Mouse (Mus musculus) spleen, embryonic (tissue): ENCODE data around the gene Slc22a22.
"Not testable (repeated sequence)": the region's sequence is repeated elsewhere in the genome, so short reads cannot be mapped to it uniquely, and the experiment has no call there.

Source experiments
- CTCF ChIA-PET: fragments of 350-600 bp; sonication (Branson Sonifier 250); formaldehyde crosslinking; loops from one replicate; lab custom pipeline; 2022; lab: Charles Lee

Slc22a22 gene

DNA sequence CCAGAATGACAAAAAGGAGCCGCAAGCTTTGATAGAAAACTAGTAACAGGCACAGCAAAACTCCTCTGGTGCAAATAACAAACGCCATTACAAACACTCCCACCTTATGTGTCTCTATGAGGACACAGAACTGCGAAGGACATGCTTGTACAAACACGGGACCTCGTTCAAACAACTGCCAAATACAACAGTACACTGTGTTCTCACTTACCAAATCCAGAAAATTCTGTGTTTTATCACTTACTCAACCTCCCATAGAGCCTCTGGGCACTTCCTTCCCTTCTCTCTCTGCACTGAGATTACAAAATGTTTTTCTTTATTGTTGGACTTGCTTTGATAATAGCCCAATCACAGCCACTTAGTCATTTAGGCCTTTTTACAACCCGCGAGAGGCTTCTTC, 97.0 kb downstream of the Slc22a22 start:
- CTCF ChIA-PET: no interaction called here

DNA sequence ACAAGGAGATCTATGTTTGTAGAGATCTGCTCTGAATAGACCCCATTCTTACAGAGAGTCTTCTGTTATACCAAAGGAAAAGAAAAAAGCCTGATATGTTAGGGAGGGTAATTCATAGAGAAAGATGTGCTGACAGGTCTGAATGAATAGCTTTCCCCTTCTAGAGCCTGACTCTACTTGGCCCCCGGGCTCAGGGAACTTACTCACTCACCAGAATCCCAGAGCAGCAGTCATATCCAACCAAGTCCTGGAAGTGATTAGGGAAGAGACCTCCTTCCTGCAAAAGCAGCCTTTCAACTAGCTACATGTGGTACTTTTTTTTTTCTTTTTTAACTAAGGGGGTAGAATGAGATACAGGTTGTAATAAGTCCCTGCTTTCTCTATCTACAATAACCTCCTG, 111.0 kb downstream of the Slc22a22 start:
- CTCF ChIA-PET: no interaction called here

DNA sequence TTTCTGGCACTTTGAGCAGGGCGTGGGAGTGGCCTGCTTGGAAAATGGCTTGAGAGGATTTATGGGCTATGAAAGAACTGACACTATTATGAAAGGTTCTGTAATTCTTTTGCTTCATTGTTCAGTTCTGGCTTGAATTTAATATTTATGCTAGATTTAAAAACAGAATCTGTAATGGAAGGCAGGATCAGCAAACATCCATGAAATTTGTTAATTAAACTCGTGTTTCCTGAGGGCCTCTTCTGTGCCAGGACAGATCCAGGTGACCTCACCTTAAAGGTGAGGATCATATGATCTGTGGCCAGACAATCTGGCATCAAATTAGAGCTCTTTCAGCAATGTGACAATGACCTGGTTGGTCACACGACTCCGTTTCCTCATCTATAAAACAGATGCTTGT, 122.1 kb downstream of the Slc22a22 start:
- CTCF ChIA-PET: no interaction called here

DNA sequence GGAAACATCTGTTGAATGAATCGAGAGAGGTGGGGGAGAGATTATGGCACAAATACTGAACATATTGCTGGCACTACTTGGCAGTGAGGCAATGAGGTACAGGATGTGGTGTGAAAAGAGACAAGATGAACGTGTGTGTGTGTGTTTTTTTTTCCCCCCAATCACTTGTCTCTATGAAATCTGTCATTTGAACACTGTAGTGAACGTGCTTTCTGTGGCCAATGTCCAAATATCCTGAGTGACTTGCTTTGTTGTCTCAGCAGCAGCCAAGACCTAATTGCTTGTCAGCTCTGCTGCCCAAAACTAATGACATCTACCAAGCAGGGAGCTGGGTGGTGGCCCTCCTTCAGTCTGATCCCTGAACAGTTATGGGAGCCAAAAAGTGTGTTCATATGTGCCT, 136.9 kb downstream of the Slc22a22 start:
- CTCF ChIA-PET: no interaction called here

DNA sequence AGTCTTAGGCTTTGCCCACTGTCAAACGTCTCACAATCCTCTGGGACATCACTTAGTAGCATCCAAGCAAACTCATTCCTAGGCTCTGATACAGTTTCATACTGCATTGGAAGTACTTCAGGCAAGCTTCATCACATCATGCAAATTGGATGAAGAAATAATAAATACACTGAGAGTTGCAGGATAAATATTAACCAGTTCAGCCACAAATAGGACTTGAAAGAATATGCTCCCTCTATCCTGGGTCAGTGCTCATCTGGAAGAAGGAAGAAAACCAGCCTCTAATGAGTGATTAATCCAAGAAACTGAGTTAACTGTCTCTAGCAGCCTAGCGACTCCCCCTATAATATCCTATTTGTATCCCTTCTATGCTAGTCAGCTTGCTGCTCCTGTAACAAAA, 146.1 kb downstream of the Slc22a22 start:
- CTCF ChIA-PET: no interaction called here

DNA sequence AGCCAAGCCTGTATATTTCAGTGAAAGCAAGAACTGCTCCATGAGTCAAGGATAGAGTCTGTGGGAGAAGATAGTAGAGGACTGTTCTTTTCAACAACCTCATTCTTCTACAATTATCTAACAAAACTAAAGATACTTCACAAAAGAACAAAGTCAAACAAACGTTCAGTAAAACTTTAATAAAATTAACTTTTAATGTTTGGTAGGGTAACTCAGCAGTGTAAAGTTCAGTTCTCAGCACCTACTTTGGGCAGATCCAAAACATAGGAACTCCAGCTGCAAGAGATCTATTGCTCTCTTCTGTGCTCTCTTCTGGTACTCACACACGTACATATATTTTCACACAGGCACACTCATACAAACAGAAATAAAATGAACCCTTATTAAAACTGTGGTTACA, 159.4 kb downstream of the Slc22a22 start:
- CTCF ChIA-PET: no interaction called here

DNA sequence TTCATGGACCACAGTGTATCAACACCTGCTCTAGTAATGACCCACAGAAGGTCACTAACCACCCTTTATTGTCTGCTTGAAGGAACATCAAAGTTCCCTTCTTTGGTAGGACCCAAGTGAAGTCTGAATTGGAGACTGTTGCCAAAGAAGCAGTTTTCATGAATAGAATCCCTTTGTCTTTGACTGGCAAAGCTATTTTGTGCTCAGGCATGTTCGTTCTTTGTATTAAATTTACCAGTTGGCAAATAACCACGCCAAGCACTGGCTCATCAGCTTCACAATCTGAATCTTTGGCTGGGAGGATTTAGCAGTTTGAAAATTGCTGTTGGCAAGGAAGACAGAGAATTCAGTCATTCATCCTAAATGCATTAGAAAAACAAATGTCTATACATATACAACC, 160.9 kb downstream of the Slc22a22 start:
- CTCF ChIA-PET: no interaction called here

DNA sequence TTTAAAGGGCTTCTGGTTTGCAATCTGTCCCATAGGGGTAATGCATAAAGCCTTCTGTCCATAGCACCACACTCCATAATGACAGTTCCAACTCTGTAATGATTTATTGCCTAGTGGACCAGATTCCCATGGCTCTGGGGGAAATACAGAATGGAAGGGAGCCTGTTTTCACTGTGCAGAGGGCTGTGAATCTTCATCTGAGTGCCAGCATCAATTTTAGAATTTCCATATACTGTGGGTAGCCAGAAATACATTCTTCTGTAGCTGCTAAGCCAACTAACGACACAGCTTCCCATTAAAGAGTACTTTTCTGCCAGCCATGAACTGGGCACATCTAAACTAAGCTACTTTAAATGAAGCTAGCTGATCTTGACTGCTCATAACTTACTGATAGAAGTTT, 174.7 kb downstream of the Slc22a22 start:
- CTCF ChIA-PET: no interaction called here

DNA sequence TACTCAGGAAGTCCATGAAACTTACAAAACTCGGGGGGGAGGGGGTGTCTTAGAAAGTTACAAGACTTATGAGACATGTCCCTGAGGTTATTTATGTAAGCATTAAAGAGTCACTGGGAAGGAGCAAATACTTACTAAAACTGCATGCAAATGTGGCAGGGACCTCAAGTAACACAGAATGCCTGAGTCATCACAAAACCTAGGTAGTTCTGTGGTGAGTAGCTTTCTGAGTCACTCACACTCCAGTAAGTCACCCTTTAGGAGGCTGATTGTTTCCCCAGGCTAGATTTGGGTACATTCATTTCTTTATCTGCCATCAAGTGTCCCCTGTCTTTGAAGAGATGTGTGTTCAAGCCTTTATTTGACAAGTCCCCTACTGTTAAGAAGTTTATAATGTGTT, 198.9 kb downstream of the Slc22a22 start:
- CTCF ChIA-PET: no interaction called here

DNA sequence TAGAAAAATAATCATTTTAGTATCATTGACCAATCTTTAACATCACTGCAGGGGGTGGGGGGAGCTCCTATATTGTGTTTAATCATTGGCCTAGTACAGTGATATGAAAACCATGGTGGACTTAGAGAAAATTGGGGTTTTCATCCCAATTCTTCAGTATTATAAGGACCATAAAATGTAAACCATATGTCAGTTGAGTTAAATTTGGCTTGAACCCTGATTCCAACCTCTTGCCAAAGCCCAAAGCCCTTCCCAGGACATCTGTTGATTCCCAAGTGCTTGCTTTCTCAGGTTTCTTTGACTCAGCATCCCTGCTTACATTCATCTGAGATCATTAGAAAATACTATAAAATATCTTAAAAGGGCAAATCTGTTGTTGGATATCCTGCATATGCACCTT, 201.0 kb downstream of the Slc22a22 start:
- CTCF ChIA-PET: no interaction called here

DNA sequence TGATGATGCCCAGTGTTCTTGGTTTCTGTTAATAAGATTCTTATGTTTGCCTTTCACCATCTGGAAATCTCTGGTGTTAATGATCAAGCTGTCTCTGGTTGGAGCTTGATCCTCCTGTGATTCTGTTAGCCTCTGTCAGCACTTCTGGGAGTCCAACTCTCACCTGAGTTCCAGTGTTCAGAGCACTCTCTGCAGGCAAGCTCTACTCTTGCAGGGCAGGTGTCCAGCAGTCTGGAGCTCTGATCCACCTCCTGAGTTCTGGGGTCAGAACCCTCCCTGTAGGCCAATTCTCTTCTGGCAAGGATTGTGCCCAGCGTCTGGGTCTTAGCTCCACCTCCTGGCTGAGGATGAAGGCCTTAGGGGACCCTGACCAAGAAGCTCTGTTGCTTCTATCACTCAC, 237.4 kb downstream of the Slc22a22 start:
- CTCF ChIA-PET: not testable (repeated sequence)

DNA sequence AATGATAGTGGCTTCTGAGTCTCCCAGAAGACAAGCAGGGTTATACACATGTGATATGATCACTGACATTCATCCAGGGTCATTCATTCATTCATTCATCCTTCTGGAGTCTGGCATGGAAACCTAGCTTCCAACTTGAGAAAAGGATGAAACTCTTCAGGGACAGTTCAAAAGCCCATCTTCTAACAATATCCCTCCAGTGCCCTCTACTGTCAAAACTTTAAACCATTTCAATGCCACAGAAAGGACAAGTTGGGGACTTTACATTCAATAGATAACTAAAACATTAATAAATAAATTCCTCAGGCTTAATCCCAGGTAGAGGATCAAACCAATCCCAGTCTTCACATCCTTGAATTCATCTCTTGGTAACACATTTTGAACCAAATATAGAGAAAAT, 247.0 kb downstream of the Slc22a22 start:
- CTCF ChIA-PET: no interaction called here

DNA sequence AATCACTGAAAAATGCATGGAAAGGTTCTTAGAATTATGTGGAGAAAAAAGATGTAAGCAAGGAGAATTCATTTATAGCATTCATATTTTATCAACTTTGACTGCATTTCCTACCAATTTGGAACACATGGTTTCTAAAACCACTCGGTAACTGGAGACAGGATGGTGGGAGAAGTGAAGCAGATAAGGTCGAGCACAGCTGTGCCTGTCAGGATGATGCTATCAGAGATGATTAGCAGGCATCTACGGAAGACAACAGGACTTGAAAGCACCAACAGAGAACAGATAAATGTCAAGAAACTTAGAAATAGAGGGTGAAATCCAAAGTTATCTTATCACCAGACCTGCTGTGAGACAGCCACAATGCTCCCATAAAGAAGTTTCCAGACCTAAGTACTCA, 272.1 kb downstream of the Slc22a22 start:
- CTCF ChIA-PET: no interaction called here

DNA sequence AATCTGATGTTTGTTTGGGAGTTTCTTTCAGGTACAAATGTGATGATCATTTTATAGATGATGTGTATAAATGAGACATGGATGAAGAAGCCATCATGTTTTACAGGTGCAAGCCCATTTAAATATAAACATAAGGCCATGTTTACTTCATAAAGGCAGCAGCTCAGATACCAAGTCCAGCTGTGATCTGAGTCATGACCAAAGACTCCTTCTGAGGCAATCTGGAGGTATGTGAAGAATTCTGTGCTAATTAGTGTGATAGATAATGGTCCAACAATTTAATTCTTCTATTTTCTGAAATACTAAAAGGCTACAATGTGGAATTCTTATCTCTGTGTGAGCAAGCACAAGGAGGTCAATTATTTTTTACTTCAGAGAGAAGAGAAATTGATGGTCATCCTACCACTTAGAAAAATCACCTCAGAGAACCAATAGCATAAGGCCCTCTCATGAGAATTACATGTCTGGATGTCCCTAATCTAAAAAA, 272.9 kb downstream of the Slc22a22 start:
- CTCF ChIA-PET: no interaction called here
